Mouse (Mus musculus) testis, adult 2 months (tissue): ENCODE results near the gene Eqtn. TPM values are rescaled to one million over a fixed set of nuclear protein-coding genes. Genes with fewer than 3 reads are reported as not detected.
A peak's percentile ranks its signal among the peaks of the same experiment; 100 is the strongest.

Experiments
- H3K27ac ChIP-seq: fragments of 200-500 bp; 2 replicates; pipeline ENCODE4 v1.5.1; 2012; ENCODE audit warnings: low read depth, low read length; ENCODE audit not compliant: control insufficient read depth, insufficient read depth
- H3K27me3 ChIP-seq: fragments of 200-500 bp; 2 replicates; pipeline ENCODE4 v1.6.1; 2012; ENCODE audit warnings: mild to moderate bottlenecking, low read length, moderate library complexity; ENCODE audit not compliant: control insufficient read depth, insufficient read depth
- H3K36me3 ChIP-seq: fragments of 200-500 bp; 2 replicates; pipeline ENCODE4 v1.6.1; 2012; ENCODE audit warnings: mild to moderate bottlenecking, low read length; ENCODE audit not compliant: control insufficient read depth, insufficient read depth
- H3K4me1 ChIP-seq: fragments of 200-500 bp; 2 replicates; pipeline ENCODE4 v1.6.1; 2012; ENCODE audit warnings: low read length; ENCODE audit not compliant: control insufficient read depth, insufficient read depth
- H3K4me3 ChIP-seq: fragments of 200-500 bp; 2 replicates; pipeline ENCODE4 v1.5.1; 2012; ENCODE audit warnings: low read depth, mild to moderate bottlenecking, low read length, moderate library complexity, mixed read lengths; ENCODE audit not compliant: control insufficient read depth
- CTCF ChIP-seq: fragments of 200-500 bp; IDR thresholded peaks from 2 replicates; pipeline ENCODE4 v1.5.1; 2012; ENCODE audit warnings: low read depth, mild to moderate bottlenecking, inconsistent platforms, low read length, moderate library complexity; ENCODE audit not compliant: control insufficient read depth, insufficient read depth, insufficient replicate concordance
- POLR2A ChIP-seq: fragments of 200-500 bp; IDR thresholded peaks from 2 replicates; pipeline ENCODE4 v1.6.1; 2012; ENCODE audit warnings: low read depth, mild to moderate bottlenecking, inconsistent platforms, low read length, moderate library complexity; ENCODE audit not compliant: control insufficient read depth
- polyA plus RNA-seq: library from polyadenylated mRNA; depleted of rRNA; stranded (reverse); fragments of >200 nt; gene quantifications from 2 replicates; pipeline ENCODE4 v1.2.3, GENCODE M21; 2012; rRNA removed

Gene Eqtn
- polyA plus RNA-seq = 54.0 and 80.7 TPM in 2 replicates

- no peaks in the 10 kb centered on the region for H3K4me1 ChIP-seq
- no peak within 1 kb of the TSS for H3K27ac ChIP-seq
- H3K27me3 ChIP-seq = no peaks in the 10 kb centered on the region
- no peak for TF ChIP-seq POLR2A
- no peak for TF ChIP-seq CTCF
- no peaks in the 10 kb centered on the region for H3K36me3 ChIP-seq
- H3K4me3 ChIP-seq = peak within 1 kb of the TSS; percentile 74; the same call in 1 of the 2 replicates
Observed at GRCm38 (mm10) chr4:94928743-94929142, at the start of gene Eqtn. Gene Eqtn (minus strand): TSS chr4:94928843.

GRCm38 (mm10) chr4:94973321-94973720, 44.7 kb upstream of the Eqtn start:
- Histone ChIP-seq H3K4me1 (peaks cover 2% of the 10 kb centered on the region; the same call in 1 of the 2 replicates), H3K27ac (no peak overlapping the region), H3K36me3 (no peaks in the 10 kb centered on the region), H3K27me3 (no peaks in the 10 kb centered on the region), H3K4me3 (no peak overlapping the region)
- TF ChIP-seq POLR2A = no peak
- TF ChIP-seq CTCF = no peak

- Histone ChIP-seq H3K27ac (no peak overlapping the region), H3K4me3 (no peak overlapping the region), H3K27me3 (no peaks in the 10 kb centered on the region), H3K4me1 (no peaks in the 10 kb centered on the region), H3K36me3 (peaks cover 5% of the 10 kb centered on the region; the same call in 1 of the 2 replicates)
- TF ChIP-seq POLR2A (no peak), CTCF (no peak)
Observed at GRCm38 (mm10) chr4:94952773-94953172, 24.1 kb upstream of the Eqtn start.

- no peak for TF ChIP-seq POLR2A
- TF ChIP-seq CTCF = no peak
- Histone ChIP-seq H3K4me3 (no peak overlapping the region), H3K27me3 (no peaks in the 10 kb centered on the region), H3K27ac (no peak overlapping the region), H3K4me1 (no peaks in the 10 kb centered on the region), H3K36me3 (no peaks in the 10 kb centered on the region)
Observed at GRCm38 (mm10) chr4:94941221-94941855, 12.7 kb upstream of the Eqtn start.

- Histone ChIP-seq H3K36me3 (no peaks in the 10 kb centered on the region), H3K27me3 (no peaks in the 10 kb centered on the region), H3K4me1 (no peaks in the 10 kb centered on the region), H3K27ac (no peak overlapping the region), H3K4me3 (no peak overlapping the region)
- TF ChIP-seq CTCF (no peak), POLR2A (no peak)
Observed at GRCm38 (mm10) chr4:94901780-94902179, 26.9 kb downstream of the Eqtn start.

- no peak overlapping the region for H3K4me3 ChIP-seq
- H3K27ac ChIP-seq = no peak overlapping the region
- H3K27me3 ChIP-seq = no peaks in the 10 kb centered on the region
- TF ChIP-seq CTCF = no peak
- TF ChIP-seq POLR2A = no peak
- no peaks in the 10 kb centered on the region for H3K36me3 ChIP-seq
- H3K4me1 ChIP-seq = no peaks in the 10 kb centered on the region
Observed at GRCm38 (mm10) chr4:94900744-94901143, 27.9 kb downstream of the Eqtn start.

Other genes with a start within 250 kb of the Eqtn start
- 0.78 and 1.3 TPM in 2 replicates for gene Tek, start 189.6 kb downstream of the Eqtn start, polyA plus RNA-seq
- gene Mysm1, start 50.3 kb upstream of the Eqtn start, polyA plus RNA-seq = 2.3 and 3.3 TPM in 2 replicates
- 4.1 and 5.1 TPM in 2 replicates for gene Jun, start 123.4 kb upstream of the Eqtn start, polyA plus RNA-seq